Mouse (Mus musculus) forebrain, embryonic 14.5 days (tissue): Measurements from ENCODE around the gene Tbcc. TPM values are rescaled to one million over a fixed set of nuclear protein-coding genes. Genes with fewer than 3 reads are reported as not detected.
A peak's percentile ranks its signal among the peaks of the same experiment; 100 is the strongest.

Source experiments
- ATAC-seq: fragments of 200-750 bp; cut with Nextera tagmentation; 2 replicates; pipeline ENCODE4 v1.8.0; 2017; ENCODE audit warnings: mild to moderate bottlenecking, moderate library complexity
- DNase-seq: peaks from one replicate; pipeline ENCODE4 v3.0.0-alpha.2; 2015; ENCODE audit warnings: low spot score
- H3K27ac ChIP-seq: fragments of 300-500 bp; sonication (generic); 2 replicates; pipeline ENCODE4 v1.5.1; 2014; ENCODE audit warnings: low read depth, mild to moderate bottlenecking, control low read depth, low read length, moderate library complexity
- H3K27me3 ChIP-seq: fragments of 300-500 bp; sonication (generic); replicated peaks from 2 replicates; pipeline ENCODE4 v1.6.1; 2014; ENCODE audit warnings: low read length, control low read depth, mixed read lengths; ENCODE audit not compliant: control insufficient read depth, insufficient read depth
- H3K36me3 ChIP-seq: fragments of 300-500 bp; sonication (generic); 2 replicates; pipeline ENCODE4 v1.6.1; 2014; ENCODE audit warnings: low read length, control low read depth; ENCODE audit not compliant: control insufficient read depth, insufficient read depth
- H3K4me1 ChIP-seq: fragments of 300-500 bp; sonication (generic); 2 replicates; pipeline ENCODE4 v1.6.1; 2014; ENCODE audit warnings: antibody characterized with exemption, low read length, control low read depth; ENCODE audit not compliant: control insufficient read depth, insufficient read depth
- H3K4me2 ChIP-seq: fragments of 300-500 bp; sonication (generic); 2 replicates; pipeline ENCODE4 v1.6.1; 2014; ENCODE audit warnings: mild to moderate bottlenecking, control low read depth, low read length
- H3K4me3 ChIP-seq: fragments of 300-500 bp; sonication (generic); 2 replicates; pipeline ENCODE4 v1.5.1; 2014; ENCODE audit warnings: low read depth, low read length, control low read depth
- H3K9ac ChIP-seq: fragments of 300-500 bp; sonication (generic); 2 replicates; pipeline ENCODE4 v1.6.1; 2014; ENCODE audit warnings: mild to moderate bottlenecking, low read length, control low read depth, moderate library complexity
- H3K9me3 ChIP-seq: fragments of 300-500 bp; sonication (generic); replicated peaks from 2 replicates; pipeline ENCODE4 v1.6.1; 2016; ENCODE audit warnings: low read length, control low read depth, mixed read lengths; ENCODE audit not compliant: control insufficient read depth
- WGBS: fragments of 180-500 bp; shearing (Covaris S2); extraction: QIAGEN DNeasy Blood & Tissue Kit; methylation state at CpG from one replicate; pipeline ENCODE4 v1.1.7; 2014; 5-methylcytosine and 5-hydroxymethylcytosine counted together
- polyA plus RNA-seq: library from polyadenylated mRNA; unstranded; fragments of >200 nt; fragmentation: Nextera tagmentation; extraction: Ambion mirVana; gene quantifications from 2 replicates; pipeline ENCODE4 v1.2.1, GENCODE M21; 2014

Tbcc gene
- polyA plus RNA-seq, 1 experiment from 2014 or later: 66.4 TPM

DNA sequence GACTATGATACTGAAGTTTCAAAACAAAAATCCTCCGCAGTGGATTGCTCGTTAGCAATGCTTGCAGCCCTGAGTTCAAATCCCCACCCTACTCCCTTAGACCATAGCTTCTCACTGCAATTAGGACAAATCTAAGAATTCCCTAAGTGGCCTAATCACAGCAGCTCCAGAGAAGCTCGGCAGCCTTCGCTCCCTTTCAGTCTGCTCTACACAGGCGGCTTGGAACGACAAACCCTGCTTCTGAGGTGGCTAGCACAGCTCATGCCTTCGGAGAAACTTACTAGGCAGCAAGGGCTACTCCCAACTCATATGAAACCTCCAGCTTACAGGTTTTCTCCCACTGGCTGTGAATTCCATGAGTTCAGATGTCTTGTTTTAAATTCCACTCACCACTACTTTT, 36.4 kb upstream of the Tbcc start:
- peaks cover 11% of the 10 kb centered on the region for H3K4me1 ChIP-seq
- H3K4me3 ChIP-seq: no peak overlapping the region
- 82% methylated on average over 7 of the region's 7 CpGs for WGBS
- H3K9ac ChIP-seq: no peak overlapping the region
- no peaks in the 10 kb centered on the region; the same call in 1 of the 2 replicates for H3K36me3 ChIP-seq
- ATAC-seq (no peak), DNase-seq (no peak)
- H3K9me3 ChIP-seq: no peaks in the 10 kb centered on the region
- no peak overlapping the region for H3K27ac ChIP-seq
- no peaks in the 10 kb centered on the region for H3K27me3 ChIP-seq
- no peak overlapping the region for H3K4me2 ChIP-seq

DNA sequence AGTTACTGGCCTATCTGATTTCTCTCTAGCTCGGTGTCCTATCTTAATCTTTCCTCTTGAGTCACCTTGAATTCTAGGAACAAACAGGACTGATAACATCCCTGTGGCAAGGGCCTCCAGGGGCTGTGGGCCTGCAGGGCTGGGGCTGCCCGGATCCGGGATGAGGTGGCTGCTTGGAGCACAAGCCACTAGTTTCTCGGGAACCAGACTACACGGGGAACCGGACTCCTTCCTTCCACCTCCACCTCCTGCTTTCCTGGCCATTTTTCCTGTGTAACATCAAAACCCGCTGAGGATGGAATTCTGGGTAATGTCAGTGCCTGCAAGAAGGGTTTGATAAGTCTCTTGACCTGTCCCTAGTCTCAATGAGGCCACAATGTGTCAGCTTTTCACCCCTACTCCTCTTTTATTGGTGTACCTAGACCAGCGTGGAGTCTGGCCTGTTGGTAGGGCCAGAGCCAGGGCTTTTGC, 35.8 kb upstream of the Tbcc start:
- 87% methylated on average over 8 of the region's 8 CpGs for WGBS
- no peak overlapping the region for H3K9ac ChIP-seq
- ATAC-seq (no peak), DNase-seq (no peak)
- no peaks in the 10 kb centered on the region; the same call in 1 of the 2 replicates for H3K36me3 ChIP-seq
- peaks cover 16% of the 10 kb centered on the region for H3K4me1 ChIP-seq
- H3K4me2 ChIP-seq: peak overlapping the region; percentile 69
- no peaks in the 10 kb centered on the region for H3K9me3 ChIP-seq
- H3K27me3 ChIP-seq: no peaks in the 10 kb centered on the region
- no peak overlapping the region for H3K4me3 ChIP-seq
- no peak overlapping the region for H3K27ac ChIP-seq

DNA sequence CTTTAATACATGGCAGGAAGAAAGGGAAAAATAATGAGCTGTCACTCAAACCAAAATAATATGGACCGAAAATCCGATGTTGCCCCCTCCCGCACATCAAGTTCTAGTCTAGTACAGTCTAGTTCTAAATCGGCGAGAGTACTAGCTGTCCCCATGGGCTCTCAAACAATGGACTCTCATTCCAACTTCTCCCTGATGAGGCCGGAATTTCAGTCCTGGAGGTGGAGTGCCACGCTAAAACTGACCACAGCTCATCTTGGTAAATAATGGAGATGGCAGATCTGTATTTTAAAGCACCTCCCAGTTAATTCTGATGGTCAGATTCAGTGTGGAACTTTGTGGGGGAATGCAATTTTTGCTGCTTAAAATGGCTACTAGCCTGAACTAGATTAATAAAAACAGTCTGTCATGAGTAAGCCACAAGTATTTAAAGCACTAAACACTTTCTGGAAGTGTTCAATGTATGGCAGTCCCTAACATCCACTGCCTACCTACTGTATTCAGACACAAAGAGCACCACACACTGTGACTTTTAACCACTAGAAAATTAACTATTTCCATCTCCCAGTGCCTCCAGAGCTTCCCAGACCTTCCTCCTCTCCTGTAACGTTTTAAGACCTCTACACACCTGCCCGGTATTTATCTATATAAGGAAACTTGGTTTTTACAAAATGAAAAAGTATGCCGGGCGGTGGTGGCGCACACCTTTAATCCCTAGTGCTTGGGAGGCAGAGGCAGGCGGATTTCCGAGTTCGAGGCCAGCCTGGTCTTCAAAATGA, 35.0 kb upstream of the Tbcc start:
- peaks cover 20% of the 10 kb centered on the region for H3K4me1 ChIP-seq
- no peaks in the 10 kb centered on the region; the same call in 1 of the 2 replicates for H3K36me3 ChIP-seq
- DNase-seq (no peak), ATAC-seq (no peak)
- peak overlapping the region; percentile 100 for H3K27ac ChIP-seq
- WGBS: 66% methylated on average over 15 of the region's 15 CpGs
- H3K4me3 ChIP-seq: peak overlapping the region; percentile 98
- peak overlapping the region; percentile 100 for H3K9ac ChIP-seq
- H3K27me3 ChIP-seq: no peaks in the 10 kb centered on the region
- H3K9me3 ChIP-seq: no peaks in the 10 kb centered on the region
- H3K4me2 ChIP-seq: peak overlapping the region; percentile 69

DNA sequence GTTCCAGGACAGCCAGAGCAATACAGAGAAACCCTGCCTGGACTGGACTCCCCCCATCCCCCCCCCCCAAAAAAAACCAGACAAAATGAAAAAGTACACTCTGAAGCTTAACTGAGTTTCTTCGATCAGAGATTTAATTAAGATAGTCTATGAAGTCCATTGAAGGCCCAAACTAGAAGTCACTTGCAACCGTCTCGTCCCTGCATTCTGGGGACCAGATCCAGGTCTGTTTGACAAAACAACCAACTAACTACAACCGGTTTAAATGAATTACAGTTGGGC, 34.4 kb upstream of the Tbcc start:
- H3K4me1 ChIP-seq: peaks cover 25% of the 10 kb centered on the region
- ATAC-seq (no peak), DNase-seq (peak; percentile 24)
- 18% methylated on average over 4 of the region's 4 CpGs for WGBS
- H3K9ac ChIP-seq: peak overlapping the region; percentile 100
- H3K9me3 ChIP-seq: no peaks in the 10 kb centered on the region
- H3K36me3 ChIP-seq: no peaks in the 10 kb centered on the region; the same call in 1 of the 2 replicates
- no peaks in the 10 kb centered on the region for H3K27me3 ChIP-seq
- H3K27ac ChIP-seq: peak overlapping the region; percentile 100
- H3K4me2 ChIP-seq: peak overlapping the region; percentile 69
- peak overlapping the region; percentile 98 for H3K4me3 ChIP-seq

DNA sequence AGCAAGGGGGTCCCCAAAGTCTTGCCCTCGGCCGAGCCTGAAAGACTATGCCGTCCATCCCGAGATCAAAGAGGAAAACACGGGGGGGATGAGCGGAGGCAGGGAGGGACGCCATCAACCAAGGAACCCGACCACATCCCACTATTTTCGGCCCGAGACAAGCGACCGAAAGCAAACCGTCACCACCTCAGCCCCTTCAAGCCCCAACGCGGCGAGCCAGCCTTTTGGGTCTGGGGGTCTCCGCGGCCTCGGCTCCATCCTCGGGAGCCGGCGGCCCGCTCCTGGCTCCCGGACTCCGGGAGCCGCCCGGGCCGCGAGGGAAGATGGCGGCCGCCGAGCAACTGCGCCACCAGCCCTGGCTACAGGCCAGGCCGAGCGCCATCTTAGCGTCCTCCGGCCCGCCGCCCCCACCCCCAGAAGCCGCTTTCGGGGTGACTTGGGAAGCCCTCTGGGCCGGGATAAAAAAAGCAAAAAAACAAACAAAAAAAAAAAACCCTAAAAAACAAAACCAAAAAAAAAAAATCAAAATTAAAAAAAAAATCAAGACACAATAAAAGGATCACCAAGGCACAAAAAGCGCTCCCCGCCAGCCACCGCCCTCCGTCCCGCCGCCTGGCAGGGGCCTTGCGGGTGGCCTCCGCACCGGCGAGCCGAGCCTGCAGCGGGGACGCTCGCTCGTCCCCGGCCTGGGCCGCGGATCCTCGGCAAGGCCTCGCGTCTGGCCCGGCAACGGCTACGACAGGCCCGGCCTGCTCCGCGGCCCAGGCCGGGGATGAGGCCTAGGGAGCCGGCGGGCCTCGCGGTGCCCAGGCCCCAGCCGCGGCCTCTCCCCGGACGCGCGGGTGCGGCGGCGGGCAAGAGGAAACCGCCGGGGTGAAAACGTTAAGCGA, 33.8 kb upstream of the Tbcc start:
- Histone ChIP-seq H3K4me3 (peak overlapping the region; percentile 98), H3K27ac (peak overlapping the region; percentile 100), H3K4me2 (peak overlapping the region; percentile 69), H3K4me1 (peaks cover 26% of the 10 kb centered on the region), H3K27me3 (no peaks in the 10 kb centered on the region), H3K36me3 (no peaks in the 10 kb centered on the region; the same call in 1 of the 2 replicates), H3K9ac (peak overlapping the region; percentile 100), H3K9me3 (no peaks in the 10 kb centered on the region)
- DNase-seq (peak; percentile 91), ATAC-seq (peak; percentile 37)
- under 1% methylated on average over 82 of the region's 87 CpGs for WGBS

DNA sequence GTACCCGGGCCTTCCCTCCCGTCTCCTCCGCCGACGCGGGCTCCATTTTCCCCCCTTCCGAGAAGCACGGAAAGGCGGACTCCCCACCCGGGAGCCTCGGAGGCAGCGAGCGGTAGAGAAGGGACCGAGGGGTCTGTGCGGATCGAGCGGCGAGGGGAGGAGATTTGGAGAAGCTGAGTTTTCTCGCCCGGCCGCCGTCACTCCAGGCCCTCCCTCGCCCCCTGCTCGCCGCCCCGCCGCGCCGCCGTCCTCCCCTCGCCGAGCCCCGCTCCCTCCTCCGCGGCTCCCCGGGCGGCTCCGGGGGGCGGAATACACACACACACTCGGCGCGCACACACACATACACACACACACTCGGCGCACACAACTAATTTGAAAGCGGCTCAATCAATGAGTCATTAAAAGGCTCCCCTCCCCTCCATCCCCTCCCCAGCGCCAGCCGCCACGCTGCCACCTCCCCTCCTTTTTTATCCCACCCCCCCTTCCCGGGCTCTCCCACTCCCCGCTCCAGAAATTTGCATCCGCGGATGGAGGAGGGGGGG, 33.1 kb upstream of the Tbcc start:
- WGBS: under 1% methylated on average over 35 of the region's 52 CpGs
- peak overlapping the region; percentile 100 for H3K9ac ChIP-seq

DNA sequence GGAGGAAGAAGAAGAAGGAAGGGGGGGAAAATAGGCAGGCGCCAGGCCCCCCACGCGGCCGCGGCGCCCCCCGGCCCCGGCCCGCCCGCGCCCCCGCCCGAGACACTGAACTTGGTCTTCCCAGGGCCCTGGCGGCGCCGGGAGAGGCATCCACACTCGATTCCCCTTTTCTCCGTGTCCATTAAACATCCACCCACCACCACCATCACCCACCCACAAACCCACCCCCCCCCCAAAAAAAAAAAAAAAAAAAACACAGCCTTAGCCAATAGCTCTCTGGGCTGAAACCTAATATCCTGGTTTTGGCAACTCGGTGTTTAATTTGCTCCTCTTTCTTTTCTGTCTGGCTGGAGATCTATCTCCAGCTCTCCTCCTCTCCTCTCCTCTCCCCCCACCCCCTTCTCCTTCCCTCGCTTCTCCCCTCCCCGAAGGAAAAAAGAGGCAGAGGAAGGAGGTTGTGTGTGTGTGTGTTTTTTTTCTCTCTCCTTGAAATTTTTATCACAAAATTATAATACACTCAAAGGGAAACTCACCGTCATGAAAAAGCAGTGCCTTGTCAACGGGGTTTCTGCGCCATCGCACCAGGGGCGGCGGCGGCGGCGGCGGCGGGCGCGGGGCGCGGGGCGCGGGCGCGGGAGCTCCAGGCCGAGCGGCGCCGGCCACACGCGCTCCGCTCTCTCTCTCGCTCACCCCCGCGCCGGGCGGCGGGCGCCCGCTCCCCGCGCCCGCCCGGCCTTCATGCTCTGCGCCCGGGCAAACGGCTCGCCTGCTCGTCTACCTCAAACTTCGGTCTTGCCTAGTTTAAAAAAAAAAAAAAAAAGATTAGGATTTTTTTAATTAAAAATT, 32.4 kb upstream of the Tbcc start, which contains the start of gene Bicral:
Gene Bicral, minus strand, starts transcription at position 580 of the 846 bp plus-strand sequence.
- peak within 1 kb of the TSS; percentile 98 for H3K4me3 ChIP-seq
- peak within 1 kb of the TSS; percentile 100 for H3K9ac ChIP-seq
- peak within 1 kb of the TSS; percentile 69 for H3K4me2 ChIP-seq
- peak within 1 kb of the TSS; percentile 100 for H3K27ac ChIP-seq
- H3K36me3 ChIP-seq: no peaks in the 10 kb centered on the region; the same call in 1 of the 2 replicates
- under 1% methylated on average over 58 of the region's 65 CpGs for WGBS
- no peaks in the 10 kb centered on the region for H3K27me3 ChIP-seq
- no peaks in the 10 kb centered on the region for H3K9me3 ChIP-seq
- peaks cover 26% of the 10 kb centered on the region for H3K4me1 ChIP-seq
- DNase-seq: peak; percentile 87
- ATAC-seq: peak; percentile 66

More for the DNA sequence above, 33.1 kb upstream of the Tbcc start:
- Histone ChIP-seq H3K9me3 (no peaks in the 10 kb centered on the region), H3K4me2 (peak overlapping the region; percentile 69), H3K4me1 (peaks cover 26% of the 10 kb centered on the region), H3K36me3 (no peaks in the 10 kb centered on the region; the same call in 1 of the 2 replicates), H3K27ac (peak overlapping the region; percentile 100), H3K27me3 (no peaks in the 10 kb centered on the region), H3K4me3 (peak overlapping the region; percentile 98)
- peak; percentile 94 for DNase-seq
- ATAC-seq: peak; percentile 74
